Mouse (Mus musculus) testis, adult 2 months (tissue): ENCODE data around the gene Dusp14. TPM values are rescaled to one million over a fixed set of nuclear protein-coding genes. Genes with fewer than 3 reads are reported as not detected.

ENCODE experiments used
- H3K27ac ChIP-seq: fragments of 200-500 bp; 2 replicates; pipeline ENCODE4 v1.5.1; 2012; ENCODE audit warnings: low read depth, low read length; ENCODE audit not compliant: control insufficient read depth, insufficient read depth
- H3K27me3 ChIP-seq: fragments of 200-500 bp; 2 replicates; pipeline ENCODE4 v1.6.1; 2012; ENCODE audit warnings: mild to moderate bottlenecking, low read length, moderate library complexity; ENCODE audit not compliant: control insufficient read depth, insufficient read depth
- H3K36me3 ChIP-seq: fragments of 200-500 bp; 2 replicates; pipeline ENCODE4 v1.6.1; 2012; ENCODE audit warnings: mild to moderate bottlenecking, low read length; ENCODE audit not compliant: control insufficient read depth, insufficient read depth
- H3K4me1 ChIP-seq: fragments of 200-500 bp; 2 replicates; pipeline ENCODE4 v1.6.1; 2012; ENCODE audit warnings: low read length; ENCODE audit not compliant: control insufficient read depth, insufficient read depth
- H3K4me3 ChIP-seq: fragments of 200-500 bp; 2 replicates; pipeline ENCODE4 v1.5.1; 2012; ENCODE audit warnings: low read depth, mild to moderate bottlenecking, low read length, moderate library complexity, mixed read lengths; ENCODE audit not compliant: control insufficient read depth
- CTCF ChIP-seq: fragments of 200-500 bp; IDR thresholded peaks from 2 replicates; pipeline ENCODE4 v1.5.1; 2012; ENCODE audit warnings: low read depth, mild to moderate bottlenecking, inconsistent platforms, low read length, moderate library complexity; ENCODE audit not compliant: control insufficient read depth, insufficient read depth, insufficient replicate concordance
- POLR2A ChIP-seq: fragments of 200-500 bp; IDR thresholded peaks from 2 replicates; pipeline ENCODE4 v1.6.1; 2012; ENCODE audit warnings: low read depth, mild to moderate bottlenecking, inconsistent platforms, low read length, moderate library complexity; ENCODE audit not compliant: control insufficient read depth
- polyA plus RNA-seq: library from polyadenylated mRNA; depleted of rRNA; stranded (reverse); fragments of >200 nt; gene quantifications from 2 replicates; pipeline ENCODE4 v1.2.3, GENCODE M21; 2012

Gene Dusp14
- polyA plus RNA-seq, 1 experiment = 2.5 TPM

GRCm38 (mm10) chr11:84057418-84057817 lies 11.6 kb downstream of the Dusp14 start:
- Histone ChIP-seq H3K4me3 (no peak overlapping the region), H3K27ac (no peak overlapping the region), H3K36me3 (no peaks in the 10 kb centered on the region), H3K27me3 (no peaks in the 10 kb centered on the region), H3K4me1 (no peaks in the 10 kb centered on the region)
- no peak for TF ChIP-seq CTCF
- no peak for TF ChIP-seq POLR2A

- TF ChIP-seq POLR2A = no peak
- TF ChIP-seq CTCF = no peak
- Histone ChIP-seq H3K4me3 (no peak overlapping the region), H3K4me1 (no peaks in the 10 kb centered on the region), H3K36me3 (no peaks in the 10 kb centered on the region), H3K27ac (no peak overlapping the region), H3K27me3 (no peaks in the 10 kb centered on the region)
These were observed 15.4 kb downstream of the Dusp14 start for GRCm38 (mm10) chr11:84053524-84054163.

- no peaks in the 10 kb centered on the region for H3K36me3 ChIP-seq
- no peaks in the 10 kb centered on the region for H3K27me3 ChIP-seq
- H3K27ac ChIP-seq = no peak overlapping the region
- H3K4me1 ChIP-seq = no peaks in the 10 kb centered on the region
- TF ChIP-seq CTCF = no peak
- TF ChIP-seq POLR2A = no peak
- no peak overlapping the region for H3K4me3 ChIP-seq
These were observed 16.0 kb downstream of the Dusp14 start for GRCm38 (mm10) chr11:84053055-84053454.

- H3K4me1 ChIP-seq = no peaks in the 10 kb centered on the region
- TF ChIP-seq POLR2A (no peak), CTCF (no peak)
- no peak overlapping the region for H3K27ac ChIP-seq
- H3K36me3 ChIP-seq = no peaks in the 10 kb centered on the region
- no peaks in the 10 kb centered on the region for H3K27me3 ChIP-seq
- no peak overlapping the region for H3K4me3 ChIP-seq
These were observed 20.6 kb downstream of the Dusp14 start for GRCm38 (mm10) chr11:84048411-84048810.

GRCm38 (mm10) chr11:84047270-84047669 lies 21.8 kb downstream of the Dusp14 start:
- H3K27me3 ChIP-seq = no peaks in the 10 kb centered on the region
- H3K27ac ChIP-seq = no peak overlapping the region
- H3K4me3 ChIP-seq = no peak overlapping the region
- no peaks in the 10 kb centered on the region for H3K4me1 ChIP-seq
- no peaks in the 10 kb centered on the region for H3K36me3 ChIP-seq
- TF ChIP-seq CTCF = no peak
- no peak for TF ChIP-seq POLR2A

GRCm38 (mm10) chr11:84044988-84045387 lies 24.1 kb downstream of the Dusp14 start:
- H3K4me3 ChIP-seq = no peak overlapping the region

GRCm38 (mm10) chr11:84042808-84043762 lies 26.0 kb downstream of the Dusp14 start:
- H3K36me3 ChIP-seq = no peaks in the 10 kb centered on the region; the same call in none of the 2 replicates
- no peaks in the 10 kb centered on the region for H3K27me3 ChIP-seq
- H3K27ac ChIP-seq = no peak overlapping the region
- TF ChIP-seq POLR2A = no peak
- no peak for TF ChIP-seq CTCF
- no peaks in the 10 kb centered on the region for H3K4me1 ChIP-seq
- no peak overlapping the region for H3K4me3 ChIP-seq

More at GRCm38 (mm10) chr11:84044988-84045387, 24.1 kb downstream of the Dusp14 start:
- H3K27ac ChIP-seq = no peak overlapping the region
- no peaks in the 10 kb centered on the region; the same call in none of the 2 replicates for H3K36me3 ChIP-seq
- TF ChIP-seq POLR2A (no peak), CTCF (no peak)
- no peaks in the 10 kb centered on the region for H3K4me1 ChIP-seq
- H3K27me3 ChIP-seq = no peaks in the 10 kb centered on the region
